Mouse (Mus musculus) CH12.LX (cell line): ENCODE measurements around the gene Ssh3.

ENCODE experiments used
- CTCF ChIP-seq, 2 experiments: IDR thresholded peaks in 1 of 2; conservative IDR thresholded peaks in 1 of 2; 2 replicates each; pipeline ENCODE4 v1.5.1; 2011 to 2012; ENCODE audit warnings: low read depth in 2 of 2, low read length in 2 of 2, improper control_type of control experiment in 1 of 2, inconsistent platforms in 1 of 2, mild to moderate bottlenecking in 1 of 2, moderate library complexity in 1 of 2
- ETS1 ChIP-seq: conservative IDR thresholded peaks from 2 replicates; pipeline ENCODE4 v1.6.1; 2012; ENCODE audit warnings: low read depth, mild to moderate bottlenecking, inconsistent platforms, low read length, improper control_type of control experiment, moderate library complexity
- HCFC1 ChIP-seq: IDR thresholded peaks from 2 replicates; pipeline ENCODE4 v1.6.1; 2012; ENCODE audit warnings: low read depth, mild to moderate bottlenecking, inconsistent platforms, low read length, improper control_type of control experiment
- MAX ChIP-seq: IDR thresholded peaks from 2 replicates; pipeline ENCODE4 v1.6.1; 2011; ENCODE audit warnings: low read length, improper control_type of control experiment
- MAZ ChIP-seq: IDR thresholded peaks from 2 replicates; pipeline ENCODE4 v1.6.1; 2012; ENCODE audit warnings: low read depth, mild to moderate bottlenecking, inconsistent platforms, low read length, improper control_type of control experiment, moderate library complexity
- POLR2A ChIP-seq: IDR thresholded peaks from 2 replicates; pipeline ENCODE4 v1.6.1; 2011; ENCODE audit warnings: low read depth, mild to moderate bottlenecking, improper control_type of control experiment, low read length
- SMC3 ChIP-seq: IDR thresholded peaks from 2 replicates; pipeline ENCODE4 v1.6.1; 2011; ENCODE audit warnings: low read depth, low read length, improper control_type of control experiment
- TBP ChIP-seq: conservative IDR thresholded peaks from 2 replicates; pipeline ENCODE4 v1.6.1; 2011; ENCODE audit warnings: low read depth, low read length, improper control_type of control experiment
- TCF12 ChIP-seq: IDR thresholded peaks from 2 replicates; pipeline ENCODE4 v1.6.1; 2014; ENCODE audit warnings: low read depth, mild to moderate bottlenecking, inconsistent platforms, low read length, improper control_type of control experiment
- USF2 ChIP-seq: conservative IDR thresholded peaks from 2 replicates; pipeline ENCODE4 v1.6.1; 2011; ENCODE audit warnings: low read depth, low read length, improper control_type of control experiment
- ZMIZ1 ChIP-seq: IDR thresholded peaks from 2 replicates; pipeline ENCODE4 v1.6.1; 2012; ENCODE audit warnings: low read depth, mild to moderate bottlenecking, inconsistent platforms, low read length, improper control_type of control experiment

DNA sequence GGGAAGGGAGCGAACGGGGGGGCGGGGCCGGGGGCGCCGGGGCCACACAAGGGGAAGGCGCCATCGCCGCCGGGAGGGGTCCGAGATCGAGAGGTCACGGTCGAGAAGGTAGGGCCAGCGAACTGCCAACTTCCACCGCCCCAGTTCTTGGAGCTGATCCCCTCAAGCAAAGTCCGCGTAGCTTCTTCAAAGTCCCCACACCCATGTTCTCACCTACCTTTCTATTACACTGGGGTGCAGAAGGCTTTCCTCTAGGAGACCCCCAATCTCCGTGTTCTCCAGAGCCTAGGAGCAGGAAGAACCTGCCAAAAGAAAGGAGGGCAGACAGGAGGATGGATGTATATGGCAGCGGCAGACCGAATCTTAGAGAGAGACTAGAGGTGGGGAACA, 53.5 kb downstream of the Ssh3 start:
- TF ChIP-seq MAX = no peak
- no peak for TF ChIP-seq MAZ
- TF ChIP-seq CTCF (conservative IDR thresholded peaks at IDR 0.05 in 1 of 2, IDR thresholded peaks at IDR 0.05 in 1 of 2; ENCODE audit: low read depth in 2 of 2, low read length in 2 of 2) = no peak
- no peak for TF ChIP-seq HCFC1
- TF ChIP-seq ETS1 = no peak
- no peak for TF ChIP-seq POLR2A
- no peak for TF ChIP-seq SMC3
- TF ChIP-seq TBP = no peak
- no peak for TF ChIP-seq ZMIZ1
- TF ChIP-seq TCF12 = no peak
- no peak for TF ChIP-seq USF2
